Mouse (Mus musculus): ENCODE results near the gene Dop1a. TPM values are rescaled to one million over a fixed set of nuclear protein-coding genes. Genes with fewer than 3 reads are reported as not detected.
A peak's percentile ranks its signal among the peaks of the same experiment; 100 is the strongest.

Dop1a gene
- total RNA-seq, 1 experiment from 2014 or later, result 27.5 TPM

DNA sequence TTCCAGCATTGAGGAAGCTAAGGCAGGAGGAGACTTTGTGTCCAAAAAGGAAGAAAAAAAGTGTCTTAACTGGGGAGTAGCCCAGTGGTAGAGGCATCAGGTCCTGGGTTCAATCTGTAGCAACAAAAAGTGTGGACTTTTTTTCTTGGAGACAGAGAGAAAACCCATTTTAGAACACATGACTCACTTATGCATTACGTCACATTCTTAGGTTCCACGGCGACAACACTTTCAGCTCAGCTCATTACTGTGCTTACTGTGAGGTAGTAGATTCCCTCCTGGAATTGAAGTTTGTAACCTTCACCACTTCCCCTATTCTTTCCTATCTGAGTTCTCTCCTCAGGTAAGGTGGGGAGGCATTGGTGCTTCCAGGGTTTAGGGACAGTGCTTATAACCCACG is 29.3 kb downstream of the Dop1a start:
- no peak for ATAC-seq (replicated peaks; ENCODE audit: low read depth, poor library complexity, severe bottlenecking)

DNA sequence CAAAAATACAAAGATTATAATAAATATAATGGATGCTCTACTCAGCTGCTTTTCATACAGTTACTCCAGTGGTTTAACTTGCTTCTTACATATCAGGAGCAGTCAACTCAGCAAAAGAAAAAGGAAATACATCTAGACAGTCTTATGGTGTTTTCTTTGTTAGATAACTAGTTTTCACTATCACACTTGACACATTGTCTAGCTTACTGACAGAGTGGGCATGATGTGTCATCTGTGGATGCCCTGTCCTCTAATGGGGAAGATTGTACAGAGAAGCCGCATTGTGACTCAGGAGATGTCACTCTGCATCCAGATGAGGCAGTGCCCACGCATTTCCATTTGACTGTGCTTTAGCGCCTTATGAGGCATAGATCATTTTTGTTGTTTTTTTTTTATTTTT is 32.1 kb downstream of the Dop1a start:
- peak; percentile 96 for ATAC-seq (replicated peaks; ENCODE audit: low read depth, poor library complexity, severe bottlenecking)

DNA sequence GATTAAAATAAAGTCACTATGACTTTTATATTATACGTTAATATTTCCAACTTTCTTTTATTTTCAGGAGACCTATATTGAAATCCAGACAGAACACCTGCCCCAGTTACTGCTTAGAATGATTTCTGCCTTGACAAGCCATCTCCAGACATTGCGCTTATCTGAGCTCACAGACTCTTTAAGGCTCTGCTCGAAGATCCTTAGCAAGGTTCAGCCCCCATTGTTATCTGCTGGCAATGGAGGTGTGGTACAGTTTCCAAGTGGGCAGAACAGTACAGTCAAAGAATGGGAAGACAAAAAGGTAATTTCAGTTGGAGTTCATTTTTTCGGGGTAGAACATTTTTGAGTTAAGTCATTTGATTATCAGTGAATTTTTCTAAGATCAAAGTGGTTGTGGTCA is 40.5 kb downstream of the Dop1a start:
- ATAC-seq (replicated peaks; ENCODE audit: low read depth, poor library complexity, severe bottlenecking), result no peak

DNA sequence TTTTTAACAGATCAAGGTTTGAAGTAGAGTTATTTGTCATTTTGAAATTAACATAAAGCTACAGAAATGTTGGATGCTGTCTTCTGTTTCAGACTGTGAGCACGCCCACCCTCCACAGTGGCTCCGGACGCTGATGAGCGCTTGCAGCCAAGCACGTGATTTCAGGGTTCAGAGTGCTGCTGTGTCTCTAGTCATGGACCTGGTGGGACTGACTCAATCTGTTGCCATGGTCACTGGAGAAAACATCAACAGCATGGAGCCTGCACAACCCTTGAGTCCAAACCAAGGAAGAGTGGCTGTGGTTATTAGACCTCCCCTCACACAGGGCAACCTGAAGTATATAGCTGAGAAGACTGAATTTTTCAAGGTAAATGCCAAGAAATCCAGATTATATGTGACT is 46.8 kb downstream of the Dop1a start:
- no peak for ATAC-seq (replicated peaks; ENCODE audit: low read depth, poor library complexity, severe bottlenecking)

DNA sequence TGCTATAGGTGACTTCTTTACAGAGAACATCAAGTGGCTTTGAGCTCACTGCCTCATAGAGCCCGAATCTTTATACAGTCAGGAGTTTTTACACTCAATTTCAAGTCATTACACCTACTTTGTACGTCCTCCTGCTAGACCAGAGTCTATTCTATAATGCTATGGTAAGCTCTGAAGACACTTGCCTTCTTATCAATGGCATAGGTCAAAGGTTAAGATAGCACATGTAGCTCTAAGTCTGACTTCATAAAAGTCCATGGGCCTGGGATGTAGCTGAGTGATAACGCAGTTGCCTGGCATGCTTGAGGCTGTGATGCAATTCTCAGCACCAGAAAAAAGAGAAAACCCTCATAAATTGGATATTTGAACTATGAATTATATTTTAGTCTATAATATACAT is 47.4 kb downstream of the Dop1a start:
- ATAC-seq (replicated peaks; ENCODE audit: low read depth, poor library complexity, severe bottlenecking), result no peak

DNA sequence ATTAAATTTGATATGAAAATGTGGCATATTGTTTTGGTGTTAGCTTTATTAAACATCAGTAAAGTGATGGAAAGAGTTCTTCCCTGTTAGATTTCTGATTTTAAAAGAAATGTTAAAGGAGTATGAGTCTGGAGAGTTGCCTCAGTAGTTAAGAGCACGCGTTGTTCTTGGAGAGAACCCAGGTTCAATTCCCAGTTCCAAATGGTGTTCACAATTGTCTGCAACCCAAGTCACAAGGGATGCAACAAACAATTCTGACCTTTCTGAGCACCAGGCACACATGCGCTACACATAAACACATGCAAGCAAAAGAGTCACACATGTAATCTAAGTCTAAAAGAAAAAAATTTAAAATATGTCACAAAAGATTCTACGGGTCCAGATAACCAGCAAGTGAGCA is 47.8 kb downstream of the Dop1a start:
- no peak for ATAC-seq (replicated peaks; ENCODE audit: low read depth, poor library complexity, severe bottlenecking)

DNA sequence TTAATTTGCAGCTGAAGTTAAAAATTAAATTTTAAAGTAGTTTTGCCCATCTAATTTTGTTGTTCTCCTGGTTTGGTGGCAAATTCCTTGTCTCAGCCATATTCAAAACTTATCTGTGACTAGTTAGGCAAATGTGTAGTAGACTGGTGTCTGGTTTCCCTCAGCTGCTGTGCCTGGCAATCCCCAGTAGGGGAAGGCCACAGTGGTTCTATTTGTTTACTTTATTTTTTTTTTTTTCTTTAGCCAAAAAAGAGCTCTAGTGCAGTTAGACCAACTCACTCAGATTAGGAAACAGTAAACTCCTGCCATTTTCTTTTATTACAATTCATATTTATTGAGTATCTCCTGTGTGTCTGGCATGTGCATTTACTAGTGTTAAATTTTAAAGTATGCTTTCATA is 55.4 kb downstream of the Dop1a start:
- ATAC-seq (replicated peaks; ENCODE audit: low read depth, poor library complexity, severe bottlenecking), result no peak

DNA sequence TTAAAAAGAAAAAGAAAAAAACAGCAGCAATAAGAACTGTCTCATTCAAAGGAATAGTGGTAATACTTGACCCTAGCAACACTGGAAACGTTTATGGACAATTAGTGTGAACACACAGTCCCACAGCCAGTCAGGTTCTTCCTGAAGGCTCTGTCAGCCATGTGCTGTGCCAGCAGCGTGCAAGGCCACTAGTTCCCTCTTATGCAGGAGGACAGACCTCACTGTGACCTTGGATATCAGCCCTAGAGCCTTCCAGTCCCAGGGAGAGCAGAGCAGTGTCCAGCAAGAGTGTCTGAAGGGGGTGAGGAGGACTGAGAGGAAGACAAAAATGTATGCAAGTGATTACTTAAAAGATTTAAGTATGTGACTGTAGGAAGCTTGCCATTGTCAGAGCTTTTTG is 58.6 kb downstream of the Dop1a start:
- ATAC-seq (replicated peaks; ENCODE audit: low read depth, poor library complexity, severe bottlenecking), result no peak

DNA sequence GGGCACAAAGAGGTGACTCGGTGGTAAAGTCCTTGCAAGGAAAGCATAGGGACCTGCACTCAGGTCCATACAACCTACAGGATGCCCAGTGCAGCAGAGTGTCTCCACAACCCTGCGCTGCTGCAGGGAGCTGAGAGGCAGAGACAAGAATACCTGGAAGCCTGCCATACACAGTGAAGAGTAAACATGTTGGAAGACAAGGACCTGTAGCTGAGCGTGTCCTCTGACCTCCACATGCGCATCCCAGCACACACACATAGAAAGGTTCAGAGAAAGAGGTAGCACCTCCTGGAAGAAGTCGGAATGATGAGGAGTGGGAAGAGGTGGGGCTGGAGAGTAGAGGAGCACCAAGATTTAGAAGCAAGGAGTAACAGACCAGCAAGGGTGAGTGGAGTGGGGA is 67.1 kb downstream of the Dop1a start:
- no peak for ATAC-seq (replicated peaks; ENCODE audit: low read depth, poor library complexity, severe bottlenecking)

DNA sequence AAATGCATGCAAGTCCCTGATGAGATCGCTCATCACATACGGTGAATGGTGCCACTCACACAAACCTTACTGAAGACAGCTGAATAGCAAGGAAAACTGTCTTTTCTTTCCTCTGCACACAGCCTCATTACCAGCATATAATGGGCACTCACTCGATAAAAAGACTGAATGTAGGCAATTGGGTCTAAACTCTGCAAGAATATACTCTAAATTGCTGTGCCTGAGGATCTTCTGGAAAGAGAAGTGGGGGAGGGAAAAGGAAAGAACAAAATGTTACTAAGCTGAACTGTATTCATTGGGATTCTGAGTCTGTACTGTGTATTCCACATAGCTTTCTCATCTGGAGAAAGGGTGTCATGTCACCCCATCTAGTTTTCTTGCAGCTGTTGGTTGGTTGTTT is 76.5 kb downstream of the Dop1a start:
- ATAC-seq (replicated peaks; ENCODE audit: low read depth, poor library complexity, severe bottlenecking), result no peak

DNA sequence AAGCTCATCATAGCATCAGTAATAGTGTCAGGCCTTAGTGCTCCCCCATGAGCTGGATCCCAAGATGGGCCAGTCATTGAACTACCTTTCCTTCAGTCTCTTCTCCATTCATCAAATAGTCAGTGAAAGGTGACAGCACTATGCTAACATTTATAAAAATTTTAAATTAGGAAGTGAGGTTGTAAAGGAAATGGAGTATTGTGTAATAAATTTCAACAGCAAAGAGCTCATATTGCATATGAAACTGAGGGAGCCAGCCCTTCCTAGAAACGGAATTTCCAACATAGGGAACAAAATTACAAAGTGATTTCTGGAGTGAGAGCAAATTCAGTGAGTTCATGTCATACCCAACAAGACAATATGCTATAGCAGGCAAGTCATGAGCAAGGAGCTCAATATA is 77.6 kb downstream of the Dop1a start:
- ATAC-seq (replicated peaks; ENCODE audit: low read depth, poor library complexity, severe bottlenecking), result peak; percentile 60; the same call in 1 of the 2 replicates

DNA sequence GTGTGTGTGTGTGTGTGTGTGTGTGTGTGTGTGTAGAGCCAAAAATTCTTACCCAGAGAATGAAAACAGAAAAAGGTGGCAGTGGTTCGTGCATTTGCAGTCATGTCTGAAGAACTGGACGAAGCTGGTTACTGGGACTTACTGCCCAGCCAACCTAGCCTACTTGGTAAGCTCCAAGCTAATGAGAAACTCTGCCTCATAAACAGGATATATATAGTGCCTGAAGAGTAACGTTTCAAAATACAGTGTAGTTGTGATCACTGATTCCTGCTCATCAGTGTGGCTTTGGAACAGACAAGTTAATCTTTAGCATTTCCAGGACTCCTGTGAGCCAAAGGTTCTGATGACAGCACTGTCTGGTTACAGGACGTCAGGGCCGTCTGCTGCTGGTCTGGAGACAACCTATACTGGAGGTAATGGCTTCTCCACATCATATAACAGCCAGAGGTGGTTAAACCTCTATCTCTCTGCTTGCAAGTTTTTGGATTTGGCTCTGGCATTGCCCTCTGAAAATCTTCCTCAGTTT is 82.7 kb downstream of the Dop1a start:
- no peak for ATAC-seq (replicated peaks; ENCODE audit: low read depth, poor library complexity, severe bottlenecking)

DNA sequence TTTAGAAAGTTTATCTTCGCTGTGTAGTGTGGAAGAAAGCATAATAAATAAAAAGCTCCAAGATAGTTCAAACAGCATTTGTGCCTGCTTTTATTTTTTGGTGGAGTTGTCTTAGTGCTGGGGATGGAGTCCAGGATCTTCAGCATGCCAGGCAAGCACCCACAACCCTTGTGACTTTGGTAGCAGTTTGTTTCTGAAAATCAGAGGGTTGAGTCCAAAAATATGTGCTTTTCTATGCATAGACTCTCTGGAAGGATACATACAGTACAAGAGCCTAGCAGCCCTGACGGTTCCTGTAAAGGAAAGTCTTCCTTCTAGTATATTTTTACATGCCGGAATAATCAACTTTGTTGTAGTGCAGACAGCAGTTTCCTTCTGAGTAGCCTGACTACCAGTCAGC is 83.8 kb downstream of the Dop1a start:
- ATAC-seq (replicated peaks; ENCODE audit: low read depth, poor library complexity, severe bottlenecking), result no peak

DNA sequence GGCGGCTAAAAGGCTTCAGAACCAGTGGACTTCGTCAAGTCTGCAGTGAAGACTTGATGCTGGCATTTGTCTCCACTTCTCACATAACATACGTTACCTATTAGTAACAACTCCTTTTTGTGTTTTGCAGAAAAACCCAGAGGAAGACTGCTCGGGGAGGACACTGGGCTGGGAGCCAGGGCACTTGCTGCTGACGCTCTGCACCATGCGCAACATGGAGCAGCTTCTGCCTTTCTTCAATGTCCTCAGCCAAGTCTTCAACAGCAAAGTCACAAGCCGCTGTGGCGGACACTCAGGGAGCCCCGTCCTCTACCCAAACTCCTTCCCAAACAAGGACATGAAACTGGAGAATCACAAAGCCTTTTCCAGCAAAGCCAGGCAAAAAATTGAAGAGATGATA is 86.9 kb downstream of the Dop1a start:
- no peak for ATAC-seq (replicated peaks; ENCODE audit: low read depth, poor library complexity, severe bottlenecking)

DNA sequence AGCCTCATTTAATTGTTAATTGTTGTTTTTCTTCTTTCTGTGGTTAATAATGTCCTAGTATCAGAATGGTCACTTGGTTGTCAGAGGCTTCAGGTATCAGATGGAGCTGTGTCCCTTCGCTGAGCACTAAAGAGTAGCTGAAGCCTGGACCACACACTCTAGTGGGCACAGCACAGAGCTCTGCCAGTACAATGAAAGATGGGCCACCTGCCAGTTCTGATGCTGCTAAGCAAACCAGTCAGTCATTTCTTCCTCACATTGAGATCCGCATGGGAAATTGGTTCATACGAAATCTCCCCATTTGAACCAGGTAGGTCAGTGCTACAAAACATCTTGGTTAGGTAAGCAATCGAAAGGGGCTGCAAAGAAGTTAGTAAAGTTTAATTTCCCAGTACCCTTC is 87.7 kb downstream of the Dop1a start:
- ATAC-seq (replicated peaks; ENCODE audit: low read depth, poor library complexity, severe bottlenecking), result no peak

DNA sequence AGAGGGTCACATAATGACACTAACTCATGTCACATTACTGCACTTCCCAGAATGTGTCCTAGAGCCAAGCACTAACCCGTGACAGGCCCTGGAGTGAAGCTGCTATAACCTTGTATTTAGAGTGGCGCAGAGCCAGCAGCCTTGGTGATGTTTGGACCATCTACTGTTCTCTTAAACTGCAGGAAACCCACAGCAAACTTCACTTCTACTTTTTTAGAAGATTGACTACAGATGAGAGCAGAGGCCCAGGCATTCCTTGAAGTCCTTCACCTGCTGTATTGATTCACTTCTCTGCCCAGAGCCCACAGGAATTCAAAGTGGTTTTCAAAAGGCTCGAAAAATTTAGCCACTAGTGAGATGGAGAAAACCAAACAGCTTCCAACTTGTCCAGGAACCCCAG is 93.6 kb downstream of the Dop1a start:
- no peak for ATAC-seq (replicated peaks; ENCODE audit: low read depth, poor library complexity, severe bottlenecking)

DNA sequence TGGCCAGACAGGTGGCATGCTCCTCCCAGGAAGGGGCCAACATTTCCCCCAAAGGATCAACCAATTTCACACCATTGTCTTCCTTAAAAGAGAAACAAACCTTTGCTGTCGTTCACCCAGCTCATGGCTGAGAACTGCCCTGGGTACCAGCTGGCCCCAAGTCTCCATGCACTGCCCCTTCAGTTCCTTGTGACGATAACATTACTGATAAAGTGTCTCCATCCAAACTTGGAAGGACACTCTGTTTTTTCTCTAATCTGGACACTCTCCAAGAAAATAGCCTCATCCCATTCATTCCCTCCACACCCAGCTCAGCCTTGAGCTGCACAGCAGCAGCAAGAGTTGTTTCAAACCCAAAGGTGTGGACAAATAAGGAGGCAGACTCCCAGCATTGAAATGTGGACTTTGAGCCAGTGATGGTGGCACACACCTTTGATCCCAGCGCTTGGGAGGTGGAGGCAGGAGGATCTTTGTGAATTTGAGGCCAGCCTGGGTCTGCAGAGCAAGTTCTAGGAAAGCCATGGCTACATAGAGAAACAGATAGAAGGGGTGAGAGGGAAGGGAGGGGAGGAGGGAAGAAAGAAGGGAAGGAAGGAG is 102.5 kb downstream of the Dop1a start:
- ATAC-seq (replicated peaks; ENCODE audit: low read depth, poor library complexity, severe bottlenecking), result no peak

DNA sequence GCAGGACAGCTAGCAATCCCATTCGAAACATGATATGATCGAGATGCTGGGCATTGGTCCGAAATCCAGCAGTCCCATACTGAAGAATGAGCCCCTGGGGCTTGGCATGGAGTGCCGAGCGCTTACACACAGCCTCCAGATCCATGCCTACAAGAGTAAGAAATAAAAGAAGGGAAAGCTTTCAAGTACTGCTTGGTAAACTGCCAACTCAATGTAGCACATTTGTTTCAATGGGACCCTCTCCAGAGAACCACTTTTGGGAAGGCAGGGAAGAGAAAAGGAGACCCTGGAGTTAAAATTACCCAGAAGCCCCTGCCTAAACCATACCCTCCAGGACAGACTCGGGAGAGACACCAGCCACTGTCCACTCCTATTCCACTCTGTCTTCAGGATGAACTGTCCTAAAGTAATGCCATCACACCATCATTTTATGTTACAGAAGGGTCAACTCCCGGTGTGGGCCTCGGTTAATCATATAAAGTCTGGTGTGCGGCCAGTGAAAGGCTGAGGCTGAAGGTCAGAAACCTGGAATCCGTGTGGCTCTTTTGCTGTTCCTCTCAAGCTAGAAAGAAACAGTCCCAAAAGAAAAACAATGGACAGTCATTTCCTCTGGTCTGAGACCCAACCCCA is 103.4 kb downstream of the Dop1a start:
- ATAC-seq (replicated peaks; ENCODE audit: low read depth, poor library complexity, severe bottlenecking), result no peak

DNA sequence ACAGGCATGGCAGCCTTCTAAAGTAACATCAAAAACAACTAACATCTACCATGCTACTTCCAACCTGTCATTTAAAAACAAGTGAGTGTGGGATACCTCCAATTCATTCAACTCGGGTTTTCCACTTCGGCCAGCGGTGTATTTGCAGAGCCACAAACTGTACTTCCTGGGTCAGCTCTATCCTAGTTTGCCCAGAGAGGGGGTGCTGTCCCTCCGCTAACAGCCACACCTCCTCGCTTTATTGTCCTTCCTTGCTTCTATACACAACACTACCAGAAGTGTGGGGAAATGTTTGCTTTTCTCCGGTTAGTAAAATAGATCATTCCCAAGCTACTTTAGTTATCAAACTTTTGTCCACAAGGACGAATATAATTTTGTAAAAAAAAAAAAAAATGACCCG is 104.0 kb downstream of the Dop1a start:
- no peak for ATAC-seq (replicated peaks; ENCODE audit: low read depth, poor library complexity, severe bottlenecking)

DNA sequence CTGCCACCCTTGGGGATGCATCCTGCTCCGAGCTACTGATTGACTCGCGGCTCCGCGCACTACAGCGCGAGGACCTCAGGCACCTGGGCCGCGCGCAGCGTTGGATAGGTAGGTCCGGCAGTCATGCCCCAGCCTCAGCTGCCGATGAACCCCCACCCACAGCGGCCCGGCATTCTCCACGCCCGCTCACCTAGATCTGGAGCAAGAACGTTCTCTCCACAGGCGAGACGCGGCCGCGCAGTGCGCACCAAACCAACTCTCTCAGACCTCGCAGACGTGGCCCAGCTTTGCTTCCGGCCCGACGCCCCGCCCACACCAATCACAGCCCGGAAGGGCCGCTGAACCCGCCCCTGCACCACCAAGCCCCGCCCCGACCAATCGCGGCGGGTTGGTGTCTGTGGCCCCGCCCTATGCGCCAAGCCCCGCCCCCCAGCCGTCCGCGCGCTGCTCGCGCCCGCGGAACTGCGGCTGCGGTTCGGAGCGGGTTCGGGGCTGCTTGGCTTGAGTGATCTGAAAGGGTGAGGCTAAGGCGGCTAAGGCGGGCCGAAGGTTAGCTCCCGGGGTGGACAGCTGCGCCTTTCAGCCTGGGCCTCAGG is 104.7 kb downstream of the Dop1a start, which contains the start of the genes Pgm3 and Rwdd2a:
Pgm3 (minus strand) TSS at position 303 of the 596 bp plus-strand sequence.
Rwdd2a (plus strand) TSS at position 452 of the 596 bp plus-strand sequence.
- peak; percentile 90 for ATAC-seq (replicated peaks; ENCODE audit: low read depth, poor library complexity, severe bottlenecking)

DNA sequence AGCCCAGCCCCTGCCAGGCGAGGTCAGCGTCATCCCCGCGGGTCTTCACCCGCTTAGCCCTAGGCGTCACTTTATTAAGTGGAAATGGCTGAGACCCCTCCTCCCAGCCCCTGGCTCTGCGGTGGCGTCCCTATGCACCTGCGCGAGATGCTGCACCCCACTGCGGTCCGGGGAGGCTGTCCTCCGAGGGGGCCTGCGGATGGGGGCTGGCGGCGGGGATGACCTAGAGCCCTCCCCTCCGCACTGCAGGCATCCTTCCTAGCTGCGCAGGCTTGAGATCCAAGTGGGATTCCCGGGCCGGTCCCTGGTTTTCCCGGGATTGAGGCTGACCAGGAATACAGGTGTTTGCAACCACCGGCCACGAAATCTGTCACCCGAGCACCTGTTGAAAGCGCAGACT is 105.2 kb downstream of the Dop1a start:
- ATAC-seq (replicated peaks; ENCODE audit: low read depth, poor library complexity, severe bottlenecking), result peak; percentile 20
